Mouse (Mus musculus): ENCODE results near the gene Kif26b. TPM values are rescaled to one million over a fixed set of nuclear protein-coding genes. Genes with fewer than 3 reads are reported as not detected.

Gene Kif26b
- total RNA-seq, 1 experiment from 2014 or later, result 0.69 TPM

GRCm38 (mm10) chr1:178758441-178758840 lies 229.5 kb downstream of the Kif26b start:
- no peak for ATAC-seq (replicated peaks; ENCODE audit: low read depth, poor library complexity, severe bottlenecking)

DNA sequence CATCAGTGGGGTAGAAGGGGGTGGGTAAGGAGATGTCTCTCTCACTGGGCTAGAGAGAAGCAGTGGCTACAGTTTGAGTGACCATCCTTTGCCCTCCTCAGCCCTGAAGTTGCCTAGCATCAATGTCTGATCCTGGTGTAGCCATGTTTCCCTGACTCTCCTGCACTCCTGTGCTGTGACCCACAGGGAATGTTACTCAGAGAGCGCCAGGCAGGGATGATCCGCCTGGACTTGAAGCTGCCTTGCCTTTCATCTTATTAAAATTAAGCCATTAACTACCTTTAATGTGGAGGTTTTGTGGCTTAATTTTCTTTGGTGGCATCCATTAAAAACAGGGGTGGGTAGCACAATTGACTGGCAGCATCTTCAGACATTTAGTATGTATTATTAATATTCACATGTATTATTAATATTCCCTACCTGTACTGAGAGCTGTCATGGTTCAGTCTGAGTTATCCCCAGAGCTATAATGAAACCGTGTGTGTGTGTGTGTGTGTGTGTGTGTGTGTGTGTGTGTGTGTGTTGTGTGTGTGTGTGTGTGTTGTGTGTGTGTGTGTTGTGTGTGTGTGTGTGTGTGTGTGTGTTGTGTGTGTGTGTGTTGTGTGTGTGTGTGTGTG lies 233.3 kb downstream of the Kif26b start:
- ATAC-seq (replicated peaks; ENCODE audit: low read depth, poor library complexity, severe bottlenecking), result no peak

- ATAC-seq (replicated peaks; ENCODE audit: low read depth, poor library complexity, severe bottlenecking), result no peak
Observed at GRCm38 (mm10) chr1:178764914-178765313, 236.0 kb downstream of the Kif26b start.

- no peak for ATAC-seq (replicated peaks; ENCODE audit: low read depth, poor library complexity, severe bottlenecking)
Observed at GRCm38 (mm10) chr1:178765650-178766049, 236.7 kb downstream of the Kif26b start.

GRCm38 (mm10) chr1:178768976-178769375 lies 240.1 kb downstream of the Kif26b start:
- no peak for ATAC-seq (replicated peaks; ENCODE audit: low read depth, poor library complexity, severe bottlenecking)

GRCm38 (mm10) chr1:178769988-178770387 lies 241.1 kb downstream of the Kif26b start:
- no peak for ATAC-seq (replicated peaks; ENCODE audit: low read depth, poor library complexity, severe bottlenecking)

- ATAC-seq (replicated peaks; ENCODE audit: low read depth, poor library complexity, severe bottlenecking), result no peak
Observed at GRCm38 (mm10) chr1:178770626-178771362, 241.9 kb downstream of the Kif26b start.

GRCm38 (mm10) chr1:178779742-178780141 lies 250.8 kb downstream of the Kif26b start:
- ATAC-seq (replicated peaks; ENCODE audit: low read depth, poor library complexity, severe bottlenecking), result no peak

DNA sequence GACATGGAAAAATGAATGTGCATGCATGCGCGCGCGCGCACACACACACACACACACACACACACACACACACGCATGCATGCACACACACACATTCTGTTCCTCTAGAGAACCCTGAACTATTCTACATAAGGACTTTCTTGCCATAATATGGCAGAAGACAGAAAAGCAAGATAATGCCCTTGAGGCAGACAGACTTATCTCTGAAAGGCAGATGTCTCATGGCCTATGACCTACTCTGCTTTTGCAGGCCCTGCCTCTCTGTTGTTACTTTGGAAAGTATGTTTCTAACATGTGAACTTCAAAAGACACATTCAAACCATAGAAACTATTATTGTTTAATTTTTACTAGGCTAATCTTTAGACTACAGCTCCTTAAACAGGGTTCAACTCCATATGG lies 255.1 kb downstream of the Kif26b start:
- ATAC-seq (replicated peaks; ENCODE audit: low read depth, poor library complexity, severe bottlenecking), result no peak

- ATAC-seq (replicated peaks; ENCODE audit: low read depth, poor library complexity, severe bottlenecking), result no peak
Observed at GRCm38 (mm10) chr1:178791266-178791665, 262.3 kb downstream of the Kif26b start.

DNA sequence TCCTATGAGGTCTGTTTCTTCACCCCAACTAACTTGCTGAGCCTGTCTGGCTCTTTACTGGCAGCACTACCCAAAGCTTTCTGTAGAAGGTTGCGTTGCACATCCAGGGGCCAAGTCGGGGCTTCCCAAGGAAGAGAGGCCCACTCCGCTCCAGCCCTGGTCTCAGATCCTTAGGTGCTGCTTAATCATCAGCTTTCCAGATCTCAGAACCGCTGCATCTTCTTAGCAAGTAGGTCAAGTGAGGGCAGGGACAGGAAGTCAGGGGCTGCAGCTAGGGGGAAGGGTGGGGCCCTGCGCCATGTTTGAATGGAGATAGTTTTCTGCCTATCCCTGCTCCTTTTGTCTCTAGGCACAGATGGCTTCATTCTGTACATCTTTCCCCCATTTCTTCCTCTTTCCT lies 263.8 kb downstream of the Kif26b start:
- no peak for ATAC-seq (replicated peaks; ENCODE audit: low read depth, poor library complexity, severe bottlenecking)

DNA sequence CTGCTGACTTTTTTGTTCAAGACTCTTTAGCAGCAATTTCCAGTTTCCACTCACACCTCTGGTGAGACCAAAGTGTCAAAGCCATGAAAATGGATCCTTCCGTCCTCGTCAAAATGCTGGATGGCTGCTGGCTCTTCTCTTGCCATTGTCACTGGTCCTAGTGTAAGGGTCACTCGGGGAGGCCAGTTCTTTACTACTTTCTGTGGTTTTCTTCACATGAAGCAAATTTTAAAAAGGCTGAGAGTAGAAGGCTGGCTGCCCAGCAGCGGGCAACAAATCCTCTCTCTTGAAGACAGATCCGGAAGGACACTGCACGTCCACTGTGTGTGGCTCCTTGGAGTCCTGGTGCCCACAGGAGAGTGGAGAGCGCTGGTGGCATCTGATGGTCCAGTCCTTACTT lies 265.9 kb downstream of the Kif26b start:
- ATAC-seq (replicated peaks; ENCODE audit: low read depth, poor library complexity, severe bottlenecking), result no peak

DNA sequence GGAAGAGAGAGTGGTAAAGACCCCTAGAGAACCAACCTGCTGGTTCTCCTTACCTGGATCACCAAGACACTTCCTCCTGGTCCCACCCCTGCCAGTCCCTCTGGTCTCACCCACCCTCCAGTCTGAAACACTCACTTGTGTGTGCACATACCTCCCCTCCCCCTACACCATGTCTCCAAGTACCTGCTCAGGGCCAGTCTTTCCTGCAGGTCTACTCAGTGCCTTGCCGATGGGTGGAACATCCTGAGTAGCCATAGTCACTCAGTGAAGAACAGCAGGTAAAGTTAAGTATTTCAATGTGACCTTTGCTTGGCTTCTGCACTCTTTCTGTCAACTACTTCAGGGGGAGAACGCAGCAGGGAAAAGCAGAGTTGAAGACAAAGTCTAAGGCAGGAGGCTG lies 268.5 kb downstream of the Kif26b start:
- no peak for ATAC-seq (replicated peaks; ENCODE audit: low read depth, poor library complexity, severe bottlenecking)

DNA sequence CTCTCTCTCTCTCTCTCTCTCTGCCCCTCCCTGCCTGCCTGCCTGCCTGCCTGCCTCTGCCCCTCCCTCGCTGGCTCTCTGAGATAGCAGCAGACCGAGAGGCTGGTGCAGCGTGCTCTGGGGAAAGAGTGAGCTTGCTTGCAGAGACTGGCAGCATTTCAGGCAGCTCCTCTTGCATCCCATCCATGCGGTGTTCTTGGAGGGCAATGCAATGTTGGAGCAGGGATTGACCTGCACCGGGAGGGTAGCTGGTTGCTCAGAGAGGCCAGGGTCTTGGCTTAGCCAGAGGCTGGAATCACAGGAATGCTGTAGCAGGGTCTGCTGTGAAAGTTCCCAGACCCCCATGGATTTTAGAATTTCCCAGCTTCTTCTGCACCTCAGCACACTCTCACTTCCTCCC lies 269.4 kb downstream of the Kif26b start:
- peak; percentile 68; the same call in 1 of the 2 replicates for ATAC-seq (replicated peaks; ENCODE audit: low read depth, poor library complexity, severe bottlenecking)

DNA sequence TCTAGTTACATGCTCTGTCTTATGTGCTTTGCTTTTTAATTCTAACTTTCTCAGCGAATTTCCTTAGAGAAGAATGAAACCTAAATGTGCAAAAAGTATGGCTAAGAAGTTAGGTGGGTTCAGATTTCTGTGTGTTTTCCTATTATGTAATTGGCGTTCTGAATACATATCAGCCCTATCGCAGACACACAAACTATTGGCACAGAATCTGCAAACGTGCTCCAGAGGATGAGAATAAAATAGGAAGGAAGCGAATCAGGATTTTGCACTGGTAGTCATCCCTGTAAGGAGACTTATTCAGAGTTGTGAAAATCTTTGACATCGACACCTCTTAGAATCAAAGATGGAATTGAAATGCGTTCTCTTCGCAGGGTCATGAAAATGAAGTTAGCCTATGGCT lies 270.0 kb downstream of the Kif26b start:
- no peak for ATAC-seq (replicated peaks; ENCODE audit: low read depth, poor library complexity, severe bottlenecking)

DNA sequence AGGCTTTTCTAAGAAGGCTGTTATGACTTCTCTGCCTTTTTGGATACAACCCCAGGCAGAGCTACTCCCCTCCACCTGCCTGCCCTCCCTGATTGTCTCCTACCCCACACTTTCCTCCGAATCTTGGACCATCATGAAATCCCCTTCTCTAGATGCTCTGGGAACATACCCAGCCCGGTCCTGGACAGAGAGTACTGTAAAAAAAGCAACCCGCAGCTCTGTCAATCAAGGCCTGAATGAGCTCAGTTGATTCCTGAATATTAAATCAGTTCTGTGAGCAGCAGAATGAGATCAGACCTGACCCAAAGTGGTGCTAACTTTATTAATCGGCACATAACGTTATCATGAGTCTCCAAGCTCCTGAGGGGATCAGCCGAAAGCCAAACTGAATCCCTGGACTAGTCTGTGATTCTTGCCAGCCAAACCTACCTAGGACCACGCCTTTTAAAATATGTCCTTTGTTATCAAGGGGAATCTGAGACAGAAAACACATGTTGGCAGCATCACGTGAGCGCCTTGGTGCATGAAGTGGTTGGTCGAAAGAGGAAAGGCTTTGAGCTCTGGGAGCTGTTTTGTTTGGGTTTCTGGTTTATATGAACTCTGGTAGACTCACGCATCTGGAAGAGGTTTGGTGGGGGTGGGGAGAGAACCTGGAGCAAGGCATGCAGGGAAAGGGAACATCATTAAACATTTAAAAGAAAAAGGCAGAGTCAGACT lies 271.1 kb downstream of the Kif26b start:
- no peak for ATAC-seq (replicated peaks; ENCODE audit: low read depth, poor library complexity, severe bottlenecking)

DNA sequence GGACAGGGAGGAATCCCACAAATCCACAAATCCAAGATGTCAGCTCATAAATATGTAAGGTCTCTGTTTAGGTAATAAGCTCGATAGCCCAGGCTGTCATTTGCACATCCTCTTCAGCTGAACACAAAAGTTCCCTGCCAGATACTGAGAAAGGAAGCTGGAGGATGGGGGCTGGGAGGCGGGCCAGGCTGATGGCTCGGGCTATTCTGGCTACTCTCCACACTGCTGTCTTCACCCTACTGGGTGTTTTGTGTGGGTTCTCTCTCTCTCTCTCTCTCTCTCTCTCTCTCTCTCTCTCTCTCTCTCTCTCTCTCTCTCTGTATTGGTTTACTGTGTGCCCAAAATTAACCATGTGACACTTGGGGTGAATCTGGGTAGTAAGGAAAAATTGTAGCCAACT lies 274.2 kb downstream of the Kif26b start:
- ATAC-seq (replicated peaks; ENCODE audit: low read depth, poor library complexity, severe bottlenecking), result no peak

DNA sequence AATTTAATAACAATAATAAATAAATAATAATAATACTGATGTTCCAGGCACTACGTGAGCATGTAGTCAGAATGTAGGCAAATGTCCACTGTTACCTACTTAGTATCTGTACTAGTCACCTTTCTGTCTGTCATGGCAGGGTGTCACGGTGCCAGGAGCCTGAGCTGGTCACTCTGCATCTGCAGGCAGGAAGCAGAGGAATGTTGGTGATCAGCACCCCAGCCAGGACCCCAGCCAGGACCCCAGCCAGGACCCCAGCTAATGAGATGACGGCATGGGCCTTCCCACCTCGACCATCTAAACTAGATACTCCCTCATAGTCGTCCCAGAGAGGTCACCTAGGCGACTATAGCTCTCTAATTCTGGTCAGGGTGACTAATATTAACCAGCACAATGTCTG lies 288.6 kb downstream of the Kif26b start:
- no peak for ATAC-seq (replicated peaks; ENCODE audit: low read depth, poor library complexity, severe bottlenecking)

DNA sequence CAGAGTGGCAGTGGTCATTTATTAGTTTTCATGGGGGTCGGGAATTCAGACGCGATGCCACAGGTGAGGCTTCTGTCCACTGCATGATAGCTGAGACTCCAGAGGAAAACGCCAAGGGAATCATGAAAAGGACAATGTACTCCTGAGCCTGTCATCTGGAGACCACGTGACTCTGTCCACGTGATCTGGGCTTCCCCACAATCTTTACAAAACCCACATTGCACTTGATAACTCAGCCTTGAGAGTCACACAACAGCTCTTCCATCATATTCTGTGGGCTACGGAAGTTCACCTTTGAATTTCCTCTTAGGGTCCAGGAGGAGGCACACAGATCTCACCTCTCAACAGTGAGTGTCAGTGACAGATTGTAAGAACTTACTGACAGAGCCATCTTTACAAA lies 290.1 kb downstream of the Kif26b start:
- ATAC-seq (replicated peaks; ENCODE audit: low read depth, poor library complexity, severe bottlenecking), result no peak

GRCm38 (mm10) chr1:178820079-178820478 lies 291.2 kb downstream of the Kif26b start:
- no peak for ATAC-seq (replicated peaks; ENCODE audit: low read depth, poor library complexity, severe bottlenecking)

All from common myeloid progenitor, adult 5-6 weeks (primary cell).